Mouse (Mus musculus) thymus, adult 18-20 months (tissue): ENCODE measurements around the gene Ulk4.
"Not testable (repeated sequence)": the region's sequence is repeated elsewhere in the genome, so short reads cannot be mapped to it uniquely, and the experiment has no call there.

Experiments
- DNase-seq, 2 experiments: peaks; one replicate each; pipeline ENCODE4 v3.0.0; 2022; ENCODE audit warnings: mixed read lengths in 2 of 2

Ulk4 gene

DNA sequence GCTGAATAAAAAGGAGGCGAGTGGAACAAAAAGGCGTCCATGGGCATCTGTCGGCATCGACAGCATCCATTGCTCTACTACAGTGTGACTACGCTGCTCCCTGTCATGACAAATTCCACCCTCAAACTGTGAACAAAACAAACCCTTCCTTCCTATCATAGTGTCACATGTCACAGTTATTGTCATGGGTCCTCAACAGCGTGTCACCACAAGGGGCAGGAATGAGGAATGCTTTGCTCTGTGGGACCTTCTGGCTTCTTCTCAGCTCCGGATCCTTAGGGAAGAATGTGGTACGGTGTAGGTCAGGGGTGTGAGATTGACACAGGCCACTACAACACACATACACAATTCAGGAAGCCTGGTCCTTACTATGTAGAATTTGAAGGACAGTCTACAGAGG lies 218.5 kb downstream of the Ulk4 start:
- DNase-seq: no peak

DNA sequence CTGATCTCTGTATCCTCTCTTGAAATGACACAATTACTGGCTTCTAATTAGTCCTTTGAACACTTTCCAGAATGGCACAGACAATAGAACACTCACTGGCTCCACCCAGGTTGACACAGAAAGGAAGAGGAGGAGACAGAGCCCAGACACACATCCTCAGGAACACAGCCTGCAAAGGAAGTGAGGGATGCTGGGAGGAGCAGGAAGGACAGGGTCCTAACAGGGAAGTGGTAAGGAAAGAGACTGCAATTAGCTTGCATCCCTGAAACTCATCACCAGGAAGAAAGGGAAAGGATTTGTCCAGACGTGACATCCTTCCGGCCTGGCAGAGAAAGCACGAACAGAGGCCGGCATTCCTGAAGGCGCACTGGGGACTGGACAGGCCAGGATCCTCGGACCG lies 218.9 kb downstream of the Ulk4 start:
- DNase-seq: no peak

DNA sequence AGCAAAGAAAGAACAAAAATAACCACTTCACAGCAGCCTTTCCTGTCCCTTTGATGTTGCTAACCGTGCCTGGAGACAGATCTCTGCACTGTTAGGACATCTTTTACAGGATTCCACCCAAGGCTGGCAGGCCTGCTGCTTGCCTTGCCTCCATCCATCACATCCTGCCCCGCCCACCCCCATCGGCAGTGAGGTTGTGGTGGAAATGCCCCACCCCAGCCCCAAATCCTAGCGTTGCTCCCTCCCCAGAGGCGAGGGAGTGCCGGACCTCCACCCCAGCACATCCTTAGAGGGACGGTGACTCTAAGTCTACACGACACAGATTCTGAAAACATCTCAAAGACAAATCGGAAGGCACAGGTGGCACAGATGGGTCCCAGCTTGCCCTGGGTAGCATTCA lies 219.6 kb downstream of the Ulk4 start:
- DNase-seq: no peak

DNA sequence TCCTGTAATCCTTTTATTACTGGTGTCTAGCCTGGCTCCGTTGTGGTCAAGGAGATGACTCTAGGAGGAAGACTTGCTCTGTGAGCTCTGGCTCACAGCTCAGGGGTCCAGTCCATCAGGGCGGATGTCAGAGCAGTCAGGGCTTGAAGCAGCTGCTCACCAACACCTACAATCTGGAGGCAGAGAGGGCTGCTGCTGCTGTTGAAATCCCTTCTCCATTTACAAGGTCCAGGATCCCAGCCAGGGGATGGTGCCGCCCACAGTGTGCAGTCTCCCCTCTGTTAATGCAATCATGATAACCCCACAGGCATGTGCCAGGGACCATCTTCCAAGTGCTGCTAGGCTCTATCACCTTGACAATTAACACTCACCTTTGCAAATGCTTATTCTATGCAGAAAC lies 220.5 kb downstream of the Ulk4 start:
- DNase-seq: no peak

DNA sequence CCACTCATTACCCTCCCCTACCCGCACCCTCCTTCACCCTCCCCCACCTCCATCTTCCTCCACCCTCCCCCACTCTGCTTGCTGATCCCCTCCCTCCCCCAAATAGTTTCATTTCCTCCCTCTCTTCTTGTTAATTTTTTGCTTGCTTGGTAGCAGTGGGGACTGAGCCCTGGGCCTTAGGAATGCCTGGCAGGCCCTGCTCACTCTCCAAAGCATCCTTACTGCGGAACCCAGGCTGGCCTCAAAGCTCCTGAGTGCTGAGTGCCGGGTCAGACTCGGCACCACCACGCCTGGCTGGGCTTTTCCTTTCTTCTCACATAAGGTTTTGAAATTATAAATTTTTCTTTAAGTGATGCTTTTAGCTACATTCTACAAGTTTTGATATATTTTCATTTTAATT lies 221.0 kb downstream of the Ulk4 start:
- DNase-seq: no peak

DNA sequence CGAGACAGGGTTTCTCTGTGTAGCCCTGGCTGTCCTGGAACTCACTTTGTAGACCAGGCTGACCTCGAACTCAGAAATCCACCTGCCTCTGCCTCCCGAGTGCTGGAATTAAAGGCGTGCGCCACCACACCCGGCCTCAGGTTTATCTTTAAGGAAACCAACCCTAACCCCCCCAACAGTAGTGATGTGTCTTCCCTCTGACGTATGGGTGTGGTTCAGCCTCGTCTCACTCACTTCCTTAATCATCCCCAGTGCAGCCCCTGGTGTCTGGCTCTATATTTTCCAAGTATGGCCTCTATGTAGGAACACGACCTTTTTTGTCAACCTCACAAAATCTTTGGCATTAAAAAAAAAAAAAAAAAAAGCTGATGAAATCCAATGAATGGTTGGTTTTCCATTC lies 231.3 kb downstream of the Ulk4 start:
- not testable (repeated sequence) for DNase-seq

DNA sequence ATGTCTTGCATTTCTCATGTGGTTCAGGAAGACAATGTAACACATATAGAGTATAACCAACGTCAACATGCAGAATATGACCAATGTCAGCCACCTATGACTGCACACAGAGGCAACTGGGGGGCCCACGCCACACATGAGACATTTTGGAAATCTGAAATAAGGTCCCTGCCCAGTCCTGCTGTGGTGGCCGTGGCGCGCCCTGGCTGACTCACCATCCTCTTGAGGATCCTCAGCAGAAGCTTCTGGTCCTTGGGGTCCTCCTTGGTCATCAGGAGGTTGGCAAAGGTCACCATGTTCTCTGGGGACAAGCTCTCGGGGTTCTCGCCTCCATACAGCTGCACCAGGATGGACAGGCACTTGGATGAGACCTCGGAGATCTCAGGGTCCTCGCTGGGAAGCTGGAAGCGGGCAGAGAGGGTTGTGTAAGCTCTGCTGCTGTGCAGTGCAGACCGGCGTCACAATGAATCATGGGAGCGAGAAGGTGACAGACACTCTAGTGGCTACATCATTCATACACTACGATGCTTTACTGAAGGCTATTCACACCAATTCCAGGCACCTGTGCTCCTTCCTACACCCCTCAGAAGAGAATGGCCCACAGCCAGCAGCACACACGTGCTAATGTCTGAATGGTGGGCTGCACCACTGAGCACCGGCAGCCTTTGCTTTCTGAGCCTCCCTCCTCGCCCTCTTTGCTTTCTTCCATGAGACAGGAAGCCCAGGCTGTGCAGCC lies 232.4 kb downstream of the Ulk4 start:
- DNase-seq: no peak

DNA sequence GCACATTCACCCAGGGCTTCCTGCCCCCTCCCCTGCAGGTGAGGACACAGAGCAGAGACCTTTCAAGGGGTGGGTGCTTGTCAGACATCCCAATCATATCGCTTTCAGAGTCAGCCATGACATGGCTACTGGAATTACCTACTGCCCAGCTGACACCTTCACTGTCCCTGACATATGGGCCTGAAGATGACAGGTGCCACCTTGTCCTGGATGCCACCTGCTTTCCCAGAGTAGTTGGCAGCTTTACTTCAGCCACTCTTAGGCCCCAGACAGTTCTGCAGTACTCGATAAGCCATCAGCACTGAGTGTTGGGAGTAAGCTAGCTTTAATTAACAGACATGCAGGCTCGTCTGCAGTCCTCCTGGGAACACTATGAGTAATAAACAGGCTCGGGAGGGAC lies 234.0 kb downstream of the Ulk4 start:
- no peak for DNase-seq

DNA sequence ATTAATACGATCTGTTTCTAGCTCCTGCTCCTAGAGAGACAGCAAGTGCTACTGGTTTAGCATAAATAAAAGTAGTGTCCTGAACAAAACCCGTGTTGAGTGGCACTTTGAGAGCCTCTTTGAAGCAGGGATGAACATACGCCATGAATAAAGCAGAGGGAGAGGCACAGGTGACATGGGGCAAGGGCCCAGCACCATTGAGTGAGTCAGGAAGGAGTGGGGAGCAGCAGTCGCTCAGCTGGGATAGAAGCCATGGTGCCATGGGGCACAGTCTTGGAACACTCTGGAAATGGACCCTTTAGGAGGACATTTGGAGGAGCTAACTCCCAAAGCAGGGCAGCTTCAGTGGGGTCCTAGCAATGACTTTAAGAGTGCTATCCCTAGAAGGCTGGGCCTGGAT lies 238.6 kb downstream of the Ulk4 start:
- no peak for DNase-seq

DNA sequence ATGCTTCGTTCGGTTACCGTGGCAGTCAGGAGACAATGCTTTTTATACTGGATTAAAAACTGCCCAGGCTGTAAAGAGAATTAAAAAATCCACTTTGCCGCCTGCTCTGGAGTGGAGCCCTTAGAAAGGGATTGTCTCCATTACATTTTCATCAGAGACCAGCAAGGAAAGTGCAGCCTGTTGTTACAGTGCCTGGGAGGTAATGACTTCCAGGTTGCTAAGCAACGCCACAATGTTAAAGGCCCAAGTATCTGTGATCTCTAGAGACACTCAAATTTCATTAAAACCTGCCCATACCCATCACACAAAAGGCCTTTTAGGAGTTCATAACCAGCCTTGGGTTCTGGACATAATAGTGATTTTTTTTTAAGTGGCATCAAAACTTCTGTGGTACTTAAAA lies 239.0 kb downstream of the Ulk4 start:
- DNase-seq: no peak

DNA sequence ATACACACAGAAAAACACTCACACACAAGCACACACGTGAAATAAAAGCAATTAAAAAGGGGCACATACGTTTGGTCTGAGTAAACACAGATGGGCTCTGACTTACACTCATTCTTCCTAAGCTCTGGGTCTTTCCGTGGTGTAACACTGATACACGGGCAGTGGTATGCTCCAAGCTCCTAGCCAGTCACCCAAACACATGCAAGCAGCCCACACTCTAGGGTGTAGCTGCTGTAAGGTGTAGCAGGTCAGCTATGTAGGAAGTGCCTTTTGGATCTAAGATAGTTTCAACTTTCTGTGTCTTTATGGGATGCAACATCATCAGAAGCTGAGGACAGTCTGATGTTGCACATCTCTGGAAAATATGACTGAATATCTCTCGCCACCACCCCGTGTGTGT lies 241.7 kb downstream of the Ulk4 start:
- no peak for DNase-seq

DNA sequence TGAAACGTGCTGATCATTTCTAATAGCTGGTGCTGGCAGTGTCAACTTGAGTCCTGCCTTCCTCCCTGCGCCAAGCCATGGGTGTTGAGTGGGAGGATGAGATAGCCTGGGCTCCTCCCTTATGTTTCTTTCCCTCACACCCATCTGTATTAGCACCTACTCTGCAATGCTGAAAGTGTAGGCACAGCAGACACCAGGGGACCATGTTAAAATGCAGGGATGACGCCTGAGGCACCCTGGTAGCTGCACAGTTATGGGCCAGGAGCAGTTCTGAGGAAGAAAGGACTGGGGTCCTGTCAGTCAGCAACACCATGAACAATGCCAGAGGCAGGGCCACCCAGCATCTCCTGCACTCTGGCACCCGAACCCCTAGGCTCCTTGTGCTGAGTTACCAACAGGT lies 243.4 kb downstream of the Ulk4 start:
- DNase-seq: no peak

DNA sequence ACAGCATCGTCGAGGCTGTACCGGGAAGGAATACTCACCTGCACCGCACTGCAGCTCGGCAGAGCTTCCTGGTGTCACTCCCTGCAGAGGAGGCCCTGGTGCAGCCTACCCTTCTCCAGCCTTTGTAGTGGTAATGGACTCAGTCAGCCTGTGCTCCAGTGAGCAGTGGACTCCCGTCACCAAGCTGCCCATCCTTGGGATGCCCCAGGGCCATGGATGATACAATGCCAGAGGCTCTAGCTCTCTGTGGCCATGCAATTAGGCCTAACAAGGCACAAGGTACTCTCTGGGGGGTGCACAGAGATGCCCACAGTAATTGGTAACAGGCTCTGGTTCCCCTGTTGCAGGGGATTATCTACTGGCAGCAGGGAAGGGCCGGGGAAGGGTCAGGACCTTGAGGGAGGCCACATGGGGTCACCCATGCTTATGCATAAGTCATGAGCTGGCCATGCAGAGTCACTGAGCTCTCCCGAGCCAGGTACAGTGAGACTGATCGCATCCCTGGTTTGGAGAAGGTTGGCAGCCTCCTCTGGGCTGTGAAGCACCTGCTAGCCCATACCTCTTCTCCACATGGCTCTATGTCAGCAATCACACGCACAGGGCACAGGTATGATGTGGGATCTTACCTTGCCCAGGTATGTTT lies 244.6 kb downstream of the Ulk4 start:
- no peak for DNase-seq

DNA sequence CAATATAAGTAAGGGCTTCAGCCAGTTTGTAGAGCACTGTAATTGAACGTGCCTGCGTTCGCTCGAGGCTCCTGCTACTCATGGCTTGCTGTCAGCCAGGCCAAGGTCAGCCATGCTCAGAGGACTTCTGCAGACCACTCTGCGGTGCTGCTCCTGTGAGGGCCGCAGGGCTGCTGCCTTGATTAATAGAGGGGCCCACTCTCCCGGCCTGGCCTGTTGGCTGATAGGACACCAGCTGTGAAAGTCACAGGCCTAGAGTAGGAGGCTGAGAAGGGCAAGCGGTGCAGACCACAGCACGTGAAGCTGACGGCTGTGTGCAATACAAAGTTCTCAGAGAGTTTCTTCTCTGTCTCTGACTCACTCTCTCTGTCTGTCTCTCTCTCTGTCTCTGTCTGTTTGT lies 246.0 kb downstream of the Ulk4 start:
- DNase-seq: no peak

DNA sequence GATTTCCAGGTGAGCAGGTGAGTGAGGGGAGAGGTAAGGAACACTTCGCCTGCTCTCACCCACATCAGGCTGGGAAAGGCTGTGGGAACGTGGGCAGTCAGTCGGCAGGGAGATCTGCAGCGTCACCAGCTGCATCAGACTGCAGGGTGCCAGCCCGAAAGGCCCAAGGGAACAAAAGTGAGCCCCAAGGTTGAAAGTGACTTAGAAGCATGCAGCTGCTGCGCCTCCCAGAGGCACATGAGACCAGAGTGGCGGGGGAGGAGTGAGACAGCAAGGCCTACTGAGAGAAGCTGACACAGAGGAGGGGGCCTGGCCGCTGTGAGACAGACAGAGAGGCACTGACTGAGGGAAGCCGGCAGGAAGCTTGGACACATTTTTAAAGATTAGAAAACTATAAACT lies 247.2 kb downstream of the Ulk4 start:
- DNase-seq: no peak

DNA sequence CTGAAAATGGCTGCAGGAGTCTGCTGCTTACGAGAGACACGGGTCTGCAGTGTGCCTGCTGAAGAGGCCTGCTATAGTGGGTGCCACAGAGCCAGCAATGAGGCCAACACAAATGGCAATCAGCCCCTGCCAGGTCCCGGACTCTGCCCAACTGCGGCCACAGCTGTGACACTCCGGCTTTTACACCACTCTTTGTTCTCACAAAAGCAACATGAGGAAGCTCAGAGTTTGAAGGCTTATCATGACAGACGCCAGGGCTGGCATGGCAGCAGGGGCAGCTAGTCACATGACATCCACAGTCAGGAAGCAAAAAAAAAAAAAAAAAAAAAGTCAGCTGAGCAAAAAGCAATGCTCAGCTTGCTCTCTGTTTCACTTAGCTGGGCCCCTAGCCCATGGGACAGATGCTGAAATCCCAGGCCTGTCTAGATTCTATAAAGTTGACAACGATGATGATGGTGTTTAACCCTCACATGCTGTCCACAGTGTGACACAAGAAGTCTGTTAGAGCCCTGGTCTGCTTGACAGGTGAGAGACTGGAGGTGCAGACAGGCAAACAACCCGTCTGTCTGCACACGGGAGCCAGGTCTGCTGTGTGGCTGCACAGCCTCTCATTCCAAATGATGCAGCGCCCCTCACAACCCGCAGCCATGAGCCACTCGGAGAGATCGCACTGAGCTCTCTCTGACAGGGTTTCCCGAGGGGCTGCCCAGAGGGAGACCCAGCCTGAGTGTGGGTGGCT lies 253.3 kb downstream of the Ulk4 start:
- DNase-seq: peak; percentile 10 to 26

DNA sequence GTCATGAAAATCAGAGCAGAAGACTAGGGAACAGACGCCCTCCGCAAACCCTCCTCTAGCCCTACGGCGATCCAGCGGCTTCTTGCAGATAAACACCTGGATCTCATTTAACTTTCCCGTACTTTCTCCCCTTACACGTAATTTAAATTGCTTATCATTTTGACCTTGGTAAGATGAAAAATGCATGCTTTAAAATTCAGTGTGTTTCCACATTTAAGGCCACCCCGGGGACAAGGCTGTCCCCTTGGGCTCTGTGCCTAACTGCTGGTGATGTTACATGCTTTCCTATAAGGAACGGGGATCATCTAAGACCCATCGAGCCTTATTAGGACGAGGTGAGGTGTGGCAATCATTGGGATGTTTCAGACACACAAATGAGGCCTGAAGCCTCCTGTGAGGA lies 256.6 kb downstream of the Ulk4 start:
- DNase-seq: no peak

DNA sequence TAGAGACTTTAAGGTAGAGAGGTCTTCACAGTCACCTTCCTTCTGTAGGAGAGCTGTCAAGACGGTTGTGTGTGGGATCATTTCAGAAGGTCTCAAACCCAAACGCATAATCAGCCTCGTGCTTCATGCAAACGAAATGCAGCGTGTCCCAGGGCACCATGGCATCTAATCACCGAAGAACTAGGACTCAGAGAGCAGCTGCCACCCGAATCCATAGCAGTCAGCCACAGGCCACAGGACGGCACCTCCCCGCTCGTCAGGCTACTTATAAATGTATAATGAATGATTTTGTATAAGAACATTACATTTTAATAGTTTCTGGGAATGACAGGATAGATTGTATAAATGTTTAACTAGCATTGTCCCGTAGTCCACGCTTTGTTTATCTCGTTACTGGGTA lies 257.1 kb downstream of the Ulk4 start:
- DNase-seq: no peak

DNA sequence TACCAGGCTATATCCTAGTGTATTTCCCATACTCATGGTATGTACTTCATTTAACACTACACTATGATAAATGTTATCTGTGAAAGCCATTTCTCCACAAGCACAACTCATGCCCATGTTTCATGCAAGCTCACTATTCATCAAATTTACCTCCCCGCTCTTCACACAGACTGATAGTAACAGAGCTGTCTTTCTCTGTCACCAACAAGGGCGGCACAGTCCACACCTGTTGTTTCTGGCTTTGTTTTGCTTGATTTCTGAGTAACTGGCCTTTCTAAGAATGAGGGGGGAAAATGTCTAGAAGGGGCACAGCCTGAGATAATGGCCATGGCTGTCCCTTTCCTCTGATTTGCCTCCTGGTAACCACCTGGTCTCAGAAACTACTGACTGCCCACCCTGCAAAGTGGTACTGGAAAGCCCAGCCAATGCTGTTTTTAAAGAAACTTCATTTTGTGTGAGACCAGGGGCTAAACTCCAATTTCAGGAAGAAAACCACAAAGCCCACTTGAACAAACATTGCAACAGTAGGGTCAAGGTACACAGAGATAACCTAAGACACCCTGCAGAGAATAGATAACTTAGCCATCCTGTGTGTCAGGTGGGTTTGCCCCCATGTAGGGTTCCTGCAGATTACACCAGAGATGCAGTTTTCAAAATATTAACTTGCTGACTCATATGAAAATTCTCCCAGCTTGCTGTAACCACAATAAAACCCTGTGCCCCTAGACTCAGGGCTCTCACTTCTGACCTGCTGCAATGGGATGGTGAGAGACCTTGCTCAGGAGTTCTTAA lies 258.3 kb downstream of the Ulk4 start:
- DNase-seq: no peak

DNA sequence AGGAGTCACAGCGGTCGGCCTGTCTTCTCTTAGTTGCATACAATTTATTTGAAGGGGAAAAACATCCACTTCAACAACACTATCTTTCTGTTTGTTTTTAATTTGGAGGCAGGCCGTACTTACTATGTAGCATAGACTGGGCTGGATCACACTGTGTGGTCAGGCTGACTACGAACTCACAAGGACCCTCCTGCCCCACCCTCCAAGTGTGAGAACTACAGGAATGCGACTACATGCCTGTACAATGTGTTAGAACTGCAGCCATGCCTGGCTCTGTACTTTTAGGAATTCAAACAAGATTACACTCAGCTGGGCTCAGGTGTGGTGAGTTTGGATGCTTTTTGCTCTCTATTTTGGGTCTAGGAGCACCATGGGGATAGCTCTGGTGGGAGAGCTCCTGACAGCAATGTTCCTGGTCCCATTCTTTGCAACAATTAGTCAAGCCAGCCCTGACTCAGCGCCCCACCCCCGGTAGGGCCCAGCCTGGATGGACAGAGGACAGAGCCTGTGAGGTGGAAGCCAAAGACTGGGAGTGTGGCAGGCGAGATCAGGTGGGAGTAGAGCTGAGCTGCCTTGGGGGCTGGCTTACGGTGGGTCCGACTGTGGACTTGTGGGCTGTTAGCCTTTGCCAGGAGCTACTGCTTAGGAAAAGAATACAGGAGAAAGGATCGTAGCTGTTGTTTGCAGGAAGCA lies 261.0 kb downstream of the Ulk4 start:
- DNase-seq: no peak

DNA sequence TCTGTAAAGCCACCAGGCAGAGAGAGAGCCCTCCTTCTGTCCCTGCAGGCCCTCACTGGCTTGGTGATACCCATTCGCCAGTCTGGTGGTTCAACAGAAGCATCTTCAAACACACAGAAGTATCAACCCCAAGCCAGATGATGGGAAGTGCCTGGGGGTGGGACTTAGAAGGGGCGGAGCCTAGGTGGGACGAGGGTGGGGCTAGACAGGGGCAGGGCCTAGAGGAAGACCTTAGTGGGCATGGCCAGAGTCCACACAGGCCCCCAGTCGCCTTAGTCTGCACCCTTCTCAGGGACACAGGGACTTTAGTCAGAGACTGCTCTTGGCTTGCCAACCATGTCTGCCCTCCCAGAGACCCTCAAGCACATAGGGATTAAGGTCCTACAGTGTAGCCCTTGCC lies 265.5 kb downstream of the Ulk4 start:
- no peak for DNase-seq

DNA sequence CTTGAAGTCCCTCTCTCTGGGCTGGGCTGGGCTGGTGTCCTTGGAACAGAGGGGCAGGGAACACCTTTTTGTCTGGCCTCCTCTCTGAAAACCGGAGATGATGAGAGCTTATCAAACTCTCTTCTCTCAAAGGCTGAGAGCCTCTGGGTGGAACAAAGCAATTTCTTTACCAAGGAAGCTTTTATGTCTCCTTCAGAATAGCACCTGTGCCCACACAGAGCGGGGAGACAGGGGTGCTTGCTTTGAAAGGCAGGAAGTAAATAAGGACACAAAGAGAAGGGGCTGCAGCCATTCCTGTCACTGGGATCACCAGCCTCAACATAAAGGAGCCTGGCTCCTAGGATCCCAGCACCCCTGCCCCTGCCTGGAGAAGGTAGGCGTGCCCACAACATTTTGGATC lies 266.5 kb downstream of the Ulk4 start:
- peak in 1 of 2 experiments; percentile 15 for DNase-seq

DNA sequence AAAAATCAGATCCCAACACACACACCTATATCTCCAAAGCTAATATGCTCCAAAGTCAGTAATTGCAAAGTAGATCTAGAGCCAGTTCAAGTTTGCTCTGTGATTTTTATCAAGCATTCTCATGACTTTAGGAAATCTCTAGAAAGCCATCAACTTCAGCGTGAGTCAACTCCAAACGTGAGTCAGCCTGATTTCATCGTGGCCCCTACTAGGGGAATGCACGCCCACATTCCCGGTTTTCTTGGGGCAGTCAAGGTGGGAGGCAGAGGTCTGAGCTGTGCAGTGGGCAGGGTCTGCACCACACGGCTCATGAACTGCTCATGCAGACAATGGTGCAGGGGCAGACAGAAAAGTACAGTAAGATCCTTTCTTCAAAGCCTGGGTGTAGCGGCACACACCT lies 271.0 kb downstream of the Ulk4 start:
- no peak for DNase-seq
